Mouse (Mus musculus): ENCODE data around the gene Zfp956. TPM values are rescaled to one million over a fixed set of nuclear protein-coding genes. Genes with fewer than 3 reads are reported as not detected.
A peak's percentile ranks its signal among the peaks of the same experiment; 100 is the strongest.
"Not testable (repeated sequence)": the region's sequence is repeated elsewhere in the genome, so short reads cannot be mapped to it uniquely, and the experiment has no call there.

Gene Zfp956
- polyA plus RNA-seq, 1 experiment from 2014 or later, result 15.3 TPM

- WGBS, result under 1% methylated on average over 67 of the region's 67 CpGs
- no peaks in the 10 kb centered on the region for H3K27me3 ChIP-seq
- peak within 1 kb of the TSS; percentile 98 for H3K27ac ChIP-seq
- H3K9me3 ChIP-seq, result no peaks in the 10 kb centered on the region
- H3K4me3 ChIP-seq, result peak within 1 kb of the TSS; percentile 86
- H3K4me2 ChIP-seq, result peak within 1 kb of the TSS; percentile 79
- peaks cover 13% of the 10 kb centered on the region for H3K4me1 ChIP-seq
- H3K36me3 ChIP-seq, result no peaks in the 10 kb centered on the region
- ATAC-seq (ENCODE audit: insufficient number of reproducible peaks, insufficient read depth, low FRiP score, low TSS enrichment, low read depth), result peak; percentile 89
- peak within 1 kb of the TSS; percentile 90 for H3K9ac ChIP-seq
Observed at GRCm38 (mm10) chr6:47920447-47921340, 32.5 kb upstream of the Zfp956 start, which contains the start of gene Zfp212. TSS of gene Zfp212 (plus strand) at chr6:47920476.

GRCm38 (mm10) chr6:47942461-47942860, 10.7 kb upstream of the Zfp956 start:
- Histone ChIP-seq H3K9me3 (no peaks in the 10 kb centered on the region), H3K9ac (peak overlapping the region; percentile 87), H3K36me3 (peaks cover 17% of the 10 kb centered on the region), H3K4me3 (peak overlapping the region; percentile 52), H3K4me2 (peak overlapping the region; percentile 82), H3K4me1 (peaks cover 13% of the 10 kb centered on the region; the same call in 1 of the 2 replicates), H3K27me3 (no peaks in the 10 kb centered on the region), H3K27ac (no peak overlapping the region)
- 49% methylated on average over 12 of the region's 12 CpGs for WGBS
- ATAC-seq (ENCODE audit: insufficient number of reproducible peaks, insufficient read depth, low FRiP score, low TSS enrichment, low read depth), result no peak

- no peaks in the 10 kb centered on the region for H3K9me3 ChIP-seq
- peak overlapping the region; percentile 87 for H3K9ac ChIP-seq
- H3K4me1 ChIP-seq, result peaks cover 13% of the 10 kb centered on the region; the same call in 1 of the 2 replicates
- H3K27me3 ChIP-seq, result no peaks in the 10 kb centered on the region
- peak overlapping the region; percentile 52 for H3K4me3 ChIP-seq
- WGBS, result 10% methylated on average over 64 of the region's 64 CpGs
- H3K4me2 ChIP-seq, result peak overlapping the region; percentile 82
- ATAC-seq (ENCODE audit: insufficient number of reproducible peaks, insufficient read depth, low FRiP score, low TSS enrichment, low read depth), result peak; percentile 72
- peaks cover 17% of the 10 kb centered on the region for H3K36me3 ChIP-seq
- H3K27ac ChIP-seq, result peak overlapping the region; percentile 73
Observed at GRCm38 (mm10) chr6:47943021-47943691, 10.0 kb upstream of the Zfp956 start.

- peak overlapping the region; percentile 52 for H3K4me3 ChIP-seq
- H3K27me3 ChIP-seq, result no peaks in the 10 kb centered on the region
- peak overlapping the region; percentile 87 for H3K9ac ChIP-seq
- H3K36me3 ChIP-seq, result peaks cover 17% of the 10 kb centered on the region
- 72% methylated on average over 3 of the region's 3 CpGs for whole genome bisulfite sequencing
- peak overlapping the region; percentile 82 for H3K4me2 ChIP-seq
- H3K4me1 ChIP-seq, result peaks cover 13% of the 10 kb centered on the region; the same call in 1 of the 2 replicates
- ATAC-seq (ENCODE audit: insufficient number of reproducible peaks, insufficient read depth, low FRiP score, low TSS enrichment, low read depth), result no peak
- no peaks in the 10 kb centered on the region for H3K9me3 ChIP-seq
- peak overlapping the region; percentile 73; the same call in 1 of the 2 replicates for H3K27ac ChIP-seq
Observed at GRCm38 (mm10) chr6:47943721-47944120, 9.5 kb upstream of the Zfp956 start.

GRCm38 (mm10) chr6:47947388-47947787, 5.8 kb upstream of the Zfp956 start:
- Histone ChIP-seq H3K27ac (no peak overlapping the region), H3K27me3 (no peaks in the 10 kb centered on the region), H3K4me2 (no peak overlapping the region), H3K4me3 (no peak overlapping the region), H3K9me3 (no peaks in the 10 kb centered on the region), H3K4me1 (peaks cover 12% of the 10 kb centered on the region; the same call in 1 of the 2 replicates), H3K36me3 (peaks cover 28% of the 10 kb centered on the region), H3K9ac (no peak overlapping the region)
- ATAC-seq (ENCODE audit: insufficient number of reproducible peaks, insufficient read depth, low FRiP score, low TSS enrichment, low read depth), result no peak
- WGBS, result 91% methylated on average over 4 of the region's 4 CpGs

GRCm38 (mm10) chr6:47954425-47954824, 1.2 kb downstream of the Zfp956 start:
- ATAC-seq (ENCODE audit: insufficient number of reproducible peaks, insufficient read depth, low FRiP score, low TSS enrichment, low read depth), result no peak
- 90% methylated on average over 3 of the region's 3 CpGs for WGBS
- no peaks in the 10 kb centered on the region for H3K9me3 ChIP-seq
- peak overlapping the region; percentile 83 for H3K9ac ChIP-seq
- peak overlapping the region; percentile 79 for H3K4me2 ChIP-seq
- peak overlapping the region; percentile 73 for H3K4me3 ChIP-seq
- H3K36me3 ChIP-seq, result peaks cover 47% of the 10 kb centered on the region
- peaks cover 14% of the 10 kb centered on the region for H3K4me1 ChIP-seq
- no peaks in the 10 kb centered on the region for H3K27me3 ChIP-seq
- no peak overlapping the region for H3K27ac ChIP-seq

GRCm38 (mm10) chr6:47957816-47958215, 4.6 kb downstream of the Zfp956 start:
- no peak overlapping the region for H3K9ac ChIP-seq

GRCm38 (mm10) chr6:47960685-47961421, 7.7 kb downstream of the Zfp956 start:
- Histone ChIP-seq H3K4me1 (no peaks in the 10 kb centered on the region), H3K9ac (no peak overlapping the region), H3K4me3 (no peak overlapping the region), H3K27me3 (no peaks in the 10 kb centered on the region), H3K9me3 (no peaks in the 10 kb centered on the region), H3K27ac (no peak overlapping the region), H3K4me2 (no peak overlapping the region), H3K36me3 (peaks cover 95% of the 10 kb centered on the region)
- no peak for ATAC-seq (ENCODE audit: insufficient number of reproducible peaks, insufficient read depth, low FRiP score, low TSS enrichment, low read depth)
- 84% methylated on average over 6 of the region's 6 CpGs for WGBS

More at GRCm38 (mm10) chr6:47957816-47958215, 4.6 kb downstream of the Zfp956 start:
- H3K9me3 ChIP-seq, result no peaks in the 10 kb centered on the region
- H3K36me3 ChIP-seq, result peaks cover 66% of the 10 kb centered on the region
- H3K4me1 ChIP-seq, result peaks cover 14% of the 10 kb centered on the region
- no peak overlapping the region for H3K4me3 ChIP-seq
- ATAC-seq (ENCODE audit: insufficient number of reproducible peaks, insufficient read depth, low FRiP score, low TSS enrichment, low read depth), result no peak
- H3K27ac ChIP-seq, result no peak overlapping the region
- H3K27me3 ChIP-seq, result no peaks in the 10 kb centered on the region
- H3K4me2 ChIP-seq, result no peak overlapping the region

GRCm38 (mm10) chr6:47963051-47963450, 9.9 kb downstream of the Zfp956 start:
- H3K9me3 ChIP-seq, result no peaks in the 10 kb centered on the region
- no peaks in the 10 kb centered on the region for H3K27me3 ChIP-seq
- WGBS, result 86% methylated on average over 7 of the region's 7 CpGs
- H3K4me1 ChIP-seq, result no peaks in the 10 kb centered on the region
- no peak overlapping the region for H3K4me2 ChIP-seq
- no peak for ATAC-seq (ENCODE audit: insufficient number of reproducible peaks, insufficient read depth, low FRiP score, low TSS enrichment, low read depth)
- H3K27ac ChIP-seq, result no peak overlapping the region
- H3K36me3 ChIP-seq, result peaks cover 81% of the 10 kb centered on the region
- H3K9ac ChIP-seq, result no peak overlapping the region
- no peak overlapping the region for H3K4me3 ChIP-seq

- ATAC-seq (ENCODE audit: insufficient number of reproducible peaks, insufficient read depth, low FRiP score, low TSS enrichment, low read depth), result not testable (repeated sequence)
- 48% methylated on average over 1 of the region's 1 CpGs for WGBS
Observed at GRCm38 (mm10) chr6:47968166-47968565, 15.0 kb downstream of the Zfp956 start.

GRCm38 (mm10) chr6:47974599-47974998, 21.4 kb downstream of the Zfp956 start:
- no peak overlapping the region for H3K27ac ChIP-seq
- H3K9me3 ChIP-seq, result no peaks in the 10 kb centered on the region
- H3K27me3 ChIP-seq, result no peaks in the 10 kb centered on the region
- H3K4me1 ChIP-seq, result no peaks in the 10 kb centered on the region
- WGBS, result 74% methylated on average over 1 of the region's 1 CpGs
- H3K4me2 ChIP-seq, result no peak overlapping the region
- no peaks in the 10 kb centered on the region for H3K36me3 ChIP-seq
- no peak overlapping the region for H3K4me3 ChIP-seq
- no peak for ATAC-seq (ENCODE audit: insufficient number of reproducible peaks, insufficient read depth, low FRiP score, low TSS enrichment, low read depth)
- H3K9ac ChIP-seq, result no peak overlapping the region

More at GRCm38 (mm10) chr6:47968166-47968565, 15.0 kb downstream of the Zfp956 start:
- not testable (repeated sequence) for H3K4me3 ChIP-seq, H3K9ac ChIP-seq, H3K4me2 ChIP-seq, H3K9me3 ChIP-seq, H3K27ac ChIP-seq, H3K4me1 ChIP-seq, H3K27me3 ChIP-seq
- H3K36me3 ChIP-seq, result peaks cover 35% of the 10 kb centered on the region
